Mouse (Mus musculus): ENCODE measurements at regions not wholly inside any gene's neighbourhood (a gene's known extent, or its start where the extent isn't known, plus 50 kb on each side); places are given as distances from the start of the nearest gene placed in this dataset.

DNA sequence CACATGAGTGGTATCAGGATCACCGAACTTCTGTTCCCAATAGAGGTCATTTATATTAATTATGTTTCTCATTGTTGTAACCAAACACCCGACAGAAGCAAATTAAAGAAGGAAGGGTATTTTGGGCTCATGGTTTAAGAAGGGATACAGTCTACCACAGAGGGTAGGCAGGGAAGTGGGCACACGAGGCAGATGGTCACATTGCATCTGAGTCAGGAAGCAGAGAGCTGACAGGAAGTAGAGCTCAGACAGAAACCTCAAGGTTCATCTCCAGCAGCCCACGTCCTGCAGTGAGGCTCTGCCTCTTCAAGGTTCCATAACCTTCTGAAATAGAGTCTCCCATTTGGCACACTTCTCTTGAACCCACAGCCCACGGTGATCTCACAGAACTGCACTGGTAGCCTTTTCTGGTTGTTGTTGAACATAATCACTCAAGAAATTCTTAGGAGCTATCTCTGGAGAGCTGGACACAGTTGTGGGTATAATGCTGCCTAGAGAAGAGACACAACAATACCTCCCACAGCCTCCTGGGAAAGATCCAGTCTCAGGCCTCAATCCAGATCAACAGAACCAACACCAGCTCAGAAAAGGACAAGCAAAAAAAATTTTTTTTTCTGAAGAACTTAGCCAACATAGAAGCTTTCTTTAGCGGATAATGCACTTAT is 111.5 kb upstream of the Fmo9 start:
- DNase-seq (ENCODE audit: low read depth): no peak
- TF ChIP-seq CTCF (IDR thresholded peaks at IDR 0.05; ENCODE audit: borderline replicate concordance, extremely low read depth, insufficient read depth, insufficient read length) (no peak), POLR2A (IDR thresholded peaks at IDR 0.05; ENCODE audit: borderline replicate concordance, extremely low read depth, insufficient read depth, insufficient read length, poor library complexity, severe bottlenecking) (no peak)

DNA sequence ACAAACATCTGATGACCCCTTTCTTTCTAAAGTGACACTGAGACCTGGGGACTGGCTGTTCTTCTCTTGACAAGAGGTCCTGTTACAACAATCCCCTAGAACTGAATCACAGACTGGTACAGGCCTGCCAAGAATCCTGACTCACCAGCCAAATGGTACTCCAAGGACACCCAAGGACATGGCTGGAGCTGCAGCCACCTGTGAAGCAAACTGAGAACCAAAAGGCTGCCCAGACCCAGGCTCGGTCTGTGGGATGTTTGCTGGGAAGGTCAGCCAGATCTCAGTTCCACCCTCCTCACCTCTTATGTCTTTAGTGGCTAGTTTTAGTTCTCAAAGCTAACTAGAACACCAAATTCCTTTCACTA is 112.1 kb upstream of the Fmo9 start:
- DNase-seq (ENCODE audit: low read depth): no peak
- TF ChIP-seq CTCF (IDR thresholded peaks at IDR 0.05; ENCODE audit: borderline replicate concordance, extremely low read depth, insufficient read depth, insufficient read length) (no peak), POLR2A (IDR thresholded peaks at IDR 0.05; ENCODE audit: borderline replicate concordance, extremely low read depth, insufficient read depth, insufficient read length, poor library complexity, severe bottlenecking) (no peak)

DNA sequence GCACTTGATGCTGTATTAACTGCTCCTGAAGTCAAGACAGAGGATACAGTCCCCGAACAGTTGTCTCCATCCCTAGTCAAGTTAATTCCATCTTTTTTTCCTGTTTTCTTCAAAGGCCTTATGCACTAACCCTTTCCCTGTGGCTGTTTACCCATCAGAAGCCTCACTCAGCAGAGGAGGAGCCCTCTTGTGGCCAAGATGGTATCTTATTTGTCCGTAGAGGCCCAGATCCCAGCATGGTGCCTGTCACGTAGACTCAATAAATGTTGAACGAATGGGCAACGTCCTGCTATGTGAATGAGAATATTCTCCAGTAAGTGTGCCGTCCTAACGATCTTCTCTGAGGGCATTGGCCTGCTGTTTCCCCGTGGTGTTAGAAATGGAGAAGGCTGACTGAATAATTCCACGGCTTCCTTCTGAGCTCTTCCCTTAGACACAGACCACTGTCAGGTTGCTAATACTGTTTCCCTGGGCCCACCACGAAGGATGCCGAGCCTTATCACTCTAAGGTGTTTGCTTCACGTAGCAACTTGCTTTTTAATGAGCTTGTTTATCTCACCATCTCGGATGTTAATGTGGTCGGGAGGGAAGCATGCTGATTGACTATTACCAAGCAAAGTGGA is 113.1 kb upstream of the Fmo9 start:
- TF ChIP-seq POLR2A (IDR thresholded peaks at IDR 0.05; ENCODE audit: borderline replicate concordance, extremely low read depth, insufficient read depth, insufficient read length, poor library complexity, severe bottlenecking) (no peak), CTCF (IDR thresholded peaks at IDR 0.05; ENCODE audit: borderline replicate concordance, extremely low read depth, insufficient read depth, insufficient read length) (peak; percentile 57; the same call in 1 of the 2 replicates)
- DNase-seq (ENCODE audit: low read depth): peak; percentile 62

DNA sequence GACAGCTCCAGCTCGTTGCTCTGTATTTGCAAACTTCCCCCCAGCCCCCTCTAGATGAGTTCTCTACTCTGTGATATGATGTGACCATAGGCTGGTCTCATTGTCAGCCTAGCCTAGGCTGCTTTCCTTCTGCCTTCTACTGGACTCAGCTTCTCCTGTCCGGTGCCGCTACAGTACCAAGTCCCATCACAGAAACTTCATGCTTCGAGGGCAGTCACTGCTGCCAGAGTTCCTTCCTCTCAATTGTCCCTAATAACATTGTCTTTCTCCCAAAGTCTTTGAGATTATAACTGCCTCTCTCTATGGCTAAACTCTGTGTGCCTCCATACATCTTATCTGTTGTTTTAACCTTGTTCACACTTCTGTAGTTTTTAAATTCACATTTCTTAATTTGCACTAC is 114.0 kb upstream of the Fmo9 start:
- no peak for TF ChIP-seq CTCF (IDR thresholded peaks at IDR 0.05; ENCODE audit: borderline replicate concordance, extremely low read depth, insufficient read depth, insufficient read length)
- TF ChIP-seq POLR2A (IDR thresholded peaks at IDR 0.05; ENCODE audit: borderline replicate concordance, extremely low read depth, insufficient read depth, insufficient read length, poor library complexity, severe bottlenecking): no peak
- no peak for DNase-seq (ENCODE audit: low read depth)

DNA sequence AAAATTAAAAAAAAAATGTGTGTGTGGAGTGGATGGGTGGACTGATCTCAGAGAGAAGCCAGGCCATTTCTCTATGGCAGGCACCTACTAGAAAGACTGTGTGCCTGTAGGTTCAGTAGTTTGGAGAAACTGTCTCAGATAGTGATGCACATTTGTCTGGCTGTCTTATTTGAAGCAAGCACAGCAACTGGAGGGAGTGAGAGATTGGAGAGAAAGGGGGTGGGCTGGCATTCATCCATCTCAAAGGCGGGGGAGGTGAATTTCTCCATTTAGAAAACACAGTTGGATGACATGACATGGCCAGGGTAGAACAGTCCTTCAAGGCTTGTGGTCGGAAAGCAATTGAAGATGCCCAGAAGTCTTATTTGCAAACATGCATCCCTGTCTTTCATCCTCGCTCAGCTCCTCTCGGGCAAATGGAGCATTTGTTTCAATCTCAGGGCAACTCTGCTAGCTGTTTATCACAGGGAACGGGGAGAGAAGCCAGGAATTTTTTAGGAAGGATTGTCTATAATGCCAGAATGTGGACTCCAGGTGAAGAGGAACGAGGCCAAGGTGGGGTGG is 114.8 kb upstream of the Fmo9 start:
- peak; percentile 24 for DNase-seq (ENCODE audit: low read depth)
- TF ChIP-seq POLR2A (IDR thresholded peaks at IDR 0.05; ENCODE audit: borderline replicate concordance, extremely low read depth, insufficient read depth, insufficient read length, poor library complexity, severe bottlenecking) (no peak), CTCF (IDR thresholded peaks at IDR 0.05; ENCODE audit: borderline replicate concordance, extremely low read depth, insufficient read depth, insufficient read length) (no peak)

DNA sequence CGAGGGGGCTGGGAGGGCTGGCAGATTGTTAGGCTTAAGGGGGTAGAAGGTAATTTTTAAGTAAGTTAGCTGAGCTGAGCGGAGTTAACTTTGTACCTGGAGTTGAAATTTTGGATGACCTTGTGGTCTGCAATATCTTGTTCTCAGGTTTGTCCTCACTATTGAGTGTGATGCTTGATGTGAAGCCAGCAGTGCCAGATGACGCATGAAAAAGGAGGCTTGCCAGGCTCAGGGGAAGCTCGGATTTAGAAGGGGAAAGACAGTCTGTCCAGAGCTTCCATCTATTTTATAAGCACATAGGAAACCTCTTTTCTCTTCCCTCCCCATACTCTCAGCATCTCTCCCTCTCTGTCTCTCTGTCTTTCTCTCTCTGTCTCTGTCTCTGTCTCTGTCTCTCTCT is 115.3 kb upstream of the Fmo9 start:
- peak; percentile 29 for DNase-seq (ENCODE audit: low read depth)
- no peak for TF ChIP-seq POLR2A (IDR thresholded peaks at IDR 0.05; ENCODE audit: borderline replicate concordance, extremely low read depth, insufficient read depth, insufficient read length, poor library complexity, severe bottlenecking)
- TF ChIP-seq CTCF (IDR thresholded peaks at IDR 0.05; ENCODE audit: borderline replicate concordance, extremely low read depth, insufficient read depth, insufficient read length): no peak

DNA sequence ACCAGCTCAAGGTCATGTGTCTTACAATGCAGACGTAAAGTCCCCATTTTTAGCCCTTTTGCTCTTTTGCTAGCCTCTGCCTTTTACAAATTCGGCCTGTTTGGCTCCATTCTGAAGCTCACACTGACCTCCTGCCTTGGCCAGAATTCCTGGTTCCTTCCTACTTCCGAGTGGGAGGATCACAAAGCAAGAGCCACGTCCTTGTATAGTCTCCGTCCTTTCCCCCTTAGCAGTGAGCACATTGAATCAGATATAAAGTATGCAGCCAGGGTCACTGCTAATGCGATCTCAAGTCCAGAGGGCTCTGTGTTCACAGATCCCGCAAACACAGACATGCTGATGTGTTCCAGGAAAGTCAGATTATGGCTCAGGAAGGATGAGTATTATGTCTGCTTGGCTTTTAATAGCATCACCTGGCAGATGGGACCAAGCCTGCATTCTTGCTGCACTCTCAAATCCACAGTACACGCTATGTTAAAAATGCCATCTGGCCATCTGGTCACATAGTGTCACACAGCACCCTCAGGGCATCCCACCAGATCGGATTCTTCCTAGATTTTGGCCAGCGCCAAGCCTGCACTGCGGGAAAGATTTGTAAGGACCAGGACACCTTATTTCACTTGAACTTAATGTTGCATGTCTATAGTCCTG is 119.4 kb upstream of the Fmo9 start:
- DNase-seq (ENCODE audit: low read depth): no peak
- no peak for TF ChIP-seq CTCF (IDR thresholded peaks at IDR 0.05; ENCODE audit: borderline replicate concordance, extremely low read depth, insufficient read depth, insufficient read length)
- no peak for TF ChIP-seq POLR2A (IDR thresholded peaks at IDR 0.05; ENCODE audit: borderline replicate concordance, extremely low read depth, insufficient read depth, insufficient read length, poor library complexity, severe bottlenecking)

DNA sequence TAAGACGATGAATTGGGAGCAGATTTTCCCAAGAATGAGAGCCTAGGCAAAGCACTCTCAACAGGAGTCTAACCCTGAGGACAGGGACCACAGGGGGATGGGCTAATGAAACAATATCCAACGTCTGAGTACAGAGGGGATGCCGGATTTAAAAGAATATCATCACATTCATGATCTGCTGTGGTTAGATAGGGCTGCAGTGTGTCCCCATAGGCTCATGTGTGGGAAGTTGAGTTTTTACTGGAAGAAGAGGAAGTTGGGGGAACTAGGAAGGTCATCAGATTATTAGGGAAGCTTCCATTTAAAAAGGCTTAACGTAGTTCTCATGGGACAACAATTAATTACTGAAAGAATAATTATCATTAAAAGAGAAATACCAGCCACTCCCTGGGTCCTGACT is 120.3 kb upstream of the Fmo9 start:
- DNase-seq (ENCODE audit: low read depth): no peak
- no peak for TF ChIP-seq CTCF (IDR thresholded peaks at IDR 0.05; ENCODE audit: borderline replicate concordance, extremely low read depth, insufficient read depth, insufficient read length)
- TF ChIP-seq POLR2A (IDR thresholded peaks at IDR 0.05; ENCODE audit: borderline replicate concordance, extremely low read depth, insufficient read depth, insufficient read length, poor library complexity, severe bottlenecking): no peak

DNA sequence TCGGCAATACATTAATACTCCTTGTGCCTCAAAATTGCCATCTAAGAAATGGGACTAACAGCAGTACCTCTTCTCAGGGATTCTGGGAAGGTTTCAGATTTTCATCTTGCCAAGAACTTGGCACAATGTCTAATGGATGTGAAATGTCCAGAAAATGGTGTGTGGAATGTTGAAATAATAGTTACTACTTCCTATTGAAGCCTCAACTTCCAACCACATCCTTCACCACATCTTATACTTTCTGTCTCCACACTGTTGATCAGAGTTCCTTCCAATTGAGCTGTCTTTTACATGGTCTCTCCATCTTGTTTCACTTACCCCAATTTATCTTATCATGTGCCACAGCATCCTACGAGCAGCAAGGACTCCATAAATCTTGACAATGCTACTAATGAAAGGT is 122.3 kb upstream of the Fmo9 start:
- no peak for DNase-seq (ENCODE audit: low read depth)
- TF ChIP-seq POLR2A (IDR thresholded peaks at IDR 0.05; ENCODE audit: borderline replicate concordance, extremely low read depth, insufficient read depth, insufficient read length, poor library complexity, severe bottlenecking): no peak
- TF ChIP-seq CTCF (IDR thresholded peaks at IDR 0.05; ENCODE audit: borderline replicate concordance, extremely low read depth, insufficient read depth, insufficient read length): no peak

DNA sequence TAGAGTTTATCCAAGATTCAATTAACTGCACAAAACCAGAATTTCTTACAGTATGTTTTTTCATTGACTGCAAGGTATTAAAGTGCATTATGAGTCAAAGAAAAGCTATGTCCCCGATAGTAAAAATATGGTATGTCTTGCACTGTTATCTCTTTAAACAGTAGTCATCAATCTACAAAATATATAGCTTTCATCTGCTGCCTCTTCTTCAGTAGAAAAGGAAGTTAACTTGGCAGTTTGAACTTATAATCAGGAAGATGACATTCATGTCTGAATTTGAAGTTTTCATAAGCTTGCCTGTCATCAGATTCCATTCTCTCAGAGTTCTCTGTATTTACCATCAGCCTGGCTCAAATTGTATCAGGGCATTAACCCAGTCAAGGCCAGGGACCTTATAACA is 122.7 kb upstream of the Fmo9 start:
- TF ChIP-seq CTCF (IDR thresholded peaks at IDR 0.05; ENCODE audit: borderline replicate concordance, extremely low read depth, insufficient read depth, insufficient read length): no peak
- no peak for TF ChIP-seq POLR2A (IDR thresholded peaks at IDR 0.05; ENCODE audit: borderline replicate concordance, extremely low read depth, insufficient read depth, insufficient read length, poor library complexity, severe bottlenecking)

DNA sequence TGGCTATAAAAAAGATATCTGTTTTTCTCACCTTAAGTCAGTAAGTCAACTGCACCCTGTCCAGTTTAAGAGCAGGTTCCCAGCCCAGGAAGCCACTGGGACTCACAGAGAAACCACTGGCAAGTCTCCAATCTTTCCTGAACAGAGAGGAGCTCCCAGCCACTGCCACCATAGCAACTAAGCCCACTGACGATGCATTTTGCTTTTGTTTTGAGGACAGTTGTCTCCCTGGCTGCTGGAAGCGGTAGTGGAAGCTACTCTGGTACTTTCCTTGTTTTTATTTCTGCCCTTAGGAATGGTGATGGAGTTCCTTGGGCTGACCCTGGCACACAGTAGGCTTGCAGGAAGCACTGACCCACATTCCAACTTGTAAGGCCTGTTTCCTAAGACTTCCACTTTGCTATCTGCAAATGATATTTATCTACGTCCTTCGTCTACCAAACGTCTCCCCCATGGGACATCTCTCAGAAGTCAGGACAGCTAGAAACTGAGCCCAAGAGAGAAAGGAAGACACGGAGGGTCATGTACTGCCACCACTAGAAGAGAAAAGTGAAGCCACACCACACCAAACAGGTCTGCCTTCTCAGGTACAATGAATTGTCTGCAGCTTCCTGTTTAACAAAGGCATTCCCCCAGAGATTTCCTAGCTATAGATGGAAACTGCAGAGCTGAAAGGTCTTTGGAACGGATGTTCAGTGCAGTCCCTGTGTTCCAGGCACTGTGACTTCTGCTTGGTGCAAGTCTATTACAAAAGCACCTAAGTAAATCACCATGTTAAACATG is 125.7 kb upstream of the Fmo9 start:
- DNase-seq (ENCODE audit: low read depth): peak; percentile 60
- TF ChIP-seq CTCF (IDR thresholded peaks at IDR 0.05; ENCODE audit: borderline replicate concordance, extremely low read depth, insufficient read depth, insufficient read length): no peak
- TF ChIP-seq POLR2A (IDR thresholded peaks at IDR 0.05; ENCODE audit: borderline replicate concordance, extremely low read depth, insufficient read depth, insufficient read length, poor library complexity, severe bottlenecking): no peak

More for the DNA sequence above, 122.7 kb upstream of the Fmo9 start:
- DNase-seq (ENCODE audit: low read depth): no peak
